Mouse (Mus musculus) ES-Bruce4 (cell line): ENCODE measurements around the gene Siae. TPM values are rescaled to one million over a fixed set of nuclear protein-coding genes. Genes with fewer than 3 reads are reported as not detected.
A peak's percentile ranks its signal among the peaks of the same experiment; 100 is the strongest.

Source experiments
- H3K27ac ChIP-seq: 2 replicates; pipeline ENCODE4 v1.5.1; 2012; ENCODE audit warnings: low read length, inconsistent platforms; ENCODE audit not compliant: insufficient read depth
- H3K27me3 ChIP-seq: 2 replicates; pipeline ENCODE4 v1.6.1; 2012; ENCODE audit warnings: mild to moderate bottlenecking, low read length, inconsistent platforms; ENCODE audit not compliant: control insufficient read depth, poor library complexity, insufficient read depth, severe bottlenecking
- H3K36me3 ChIP-seq: 2 replicates; pipeline ENCODE4 v1.6.1; 2012; ENCODE audit warnings: inconsistent platforms, mild to moderate bottlenecking, low read length, moderate library complexity; ENCODE audit not compliant: control insufficient read depth, poor library complexity, insufficient read depth, severe bottlenecking
- H3K4me1 ChIP-seq: one replicate; pipeline ENCODE4 v1.8.1; 2011; ENCODE audit warnings: low read length; ENCODE audit not compliant: control insufficient read depth, insufficient read depth
- H3K4me3 ChIP-seq: 2 replicates; pipeline ENCODE4 v1.5.1; 2011; ENCODE audit warnings: low read depth, mild to moderate bottlenecking, low read length
- H3K9ac ChIP-seq: 2 replicates; pipeline ENCODE4 v1.6.1; 2012; ENCODE audit warnings: low read depth, mild to moderate bottlenecking, inconsistent platforms; ENCODE audit not compliant: poor library complexity, severe bottlenecking
- H3K9me3 ChIP-seq: replicated peaks from 2 replicates; pipeline ENCODE4 v1.6.1; 2012; ENCODE audit warnings: mild to moderate bottlenecking, low read length, inconsistent platforms; ENCODE audit not compliant: control insufficient read depth, poor library complexity, insufficient read depth, severe bottlenecking
- CTCF ChIP-seq: IDR thresholded peaks from one replicate; pipeline ENCODE4 v1.8.1; 2011; ENCODE audit warnings: low read depth, low read length
- EP300 ChIP-seq: IDR thresholded peaks from 2 replicates; pipeline ENCODE4 v1.6.1; 2011; ENCODE audit warnings: low read depth, low read length; ENCODE audit not compliant: insufficient read depth
- POLR2A ChIP-seq: IDR thresholded peaks from one replicate; pipeline ENCODE4 v1.8.1; 2011; ENCODE audit warnings: low read length; ENCODE audit not compliant: insufficient read depth
- polyA plus RNA-seq: library from polyadenylated mRNA; stranded (reverse); fragments of >200 nt; gene quantifications from 2 replicates; pipeline ENCODE4 v1.2.4, GENCODE M21; 2011; ENCODE audit warnings: low read depth; ENCODE audit not compliant: missing spikeins, insufficient read depth, insufficient read length

The Siae gene
- polyA plus RNA-seq, 1 experiment, result 10.0 TPM

- H3K9me3 ChIP-seq, result no peaks in the 10 kb centered on the region
- H3K27ac ChIP-seq, result no peak overlapping the region
- no peaks in the 10 kb centered on the region for H3K4me1 ChIP-seq
- no peak for TF ChIP-seq POLR2A
- no peaks in the 10 kb centered on the region for H3K36me3 ChIP-seq
- H3K27me3 ChIP-seq, result no peaks in the 10 kb centered on the region
- H3K4me3 ChIP-seq, result no peak overlapping the region
- H3K9ac ChIP-seq, result no peak overlapping the region
These were observed 43.1 kb downstream of the Siae start for GRCm38 (mm10) chr9:37598637-37599036.

GRCm38 (mm10) chr9:37600538-37601205 is 45.2 kb downstream of the Siae start:
- no peak overlapping the region for H3K9ac ChIP-seq
- no peak overlapping the region for H3K4me3 ChIP-seq
- TF ChIP-seq POLR2A (no peak), EP300 (no peak)
- H3K4me1 ChIP-seq, result no peaks in the 10 kb centered on the region
- no peaks in the 10 kb centered on the region for H3K36me3 ChIP-seq
- no peak overlapping the region for H3K27ac ChIP-seq
- H3K9me3 ChIP-seq, result no peaks in the 10 kb centered on the region
- no peaks in the 10 kb centered on the region for H3K27me3 ChIP-seq

GRCm38 (mm10) chr9:37605089-37605488 is 49.6 kb downstream of the Siae start:
- Histone ChIP-seq H3K4me3 (no peak overlapping the region), H3K4me1 (no peaks in the 10 kb centered on the region), H3K9ac (no peak overlapping the region), H3K27ac (no peak overlapping the region), H3K27me3 (no peaks in the 10 kb centered on the region), H3K36me3 (no peaks in the 10 kb centered on the region), H3K9me3 (no peaks in the 10 kb centered on the region)
- TF ChIP-seq POLR2A, result no peak
- TF ChIP-seq CTCF, result no peak
- no peak for TF ChIP-seq EP300

GRCm38 (mm10) chr9:37609558-37609957 is 54.1 kb downstream of the Siae start:
- Histone ChIP-seq H3K9ac (no peak overlapping the region), H3K27me3 (no peaks in the 10 kb centered on the region), H3K36me3 (no peaks in the 10 kb centered on the region), H3K27ac (no peak overlapping the region), H3K4me1 (peaks cover 2% of the 10 kb centered on the region), H3K9me3 (no peaks in the 10 kb centered on the region), H3K4me3 (no peak overlapping the region)
- no peak for TF ChIP-seq EP300
- TF ChIP-seq POLR2A, result no peak
- TF ChIP-seq CTCF, result no peak

GRCm38 (mm10) chr9:37613182-37613910 is 57.8 kb downstream of the Siae start, which contains the start of gene Spa17:
Gene Spa17, minus strand, starts transcription at chr9:37613722.
- Histone ChIP-seq H3K4me1 (peaks cover 2% of the 10 kb centered on the region), H3K36me3 (no peaks in the 10 kb centered on the region; the same call in 1 of the 2 replicates), H3K9me3 (no peaks in the 10 kb centered on the region), H3K4me3 (peak within 1 kb of the TSS; percentile 99), H3K9ac (peak within 1 kb of the TSS; percentile 82), H3K27me3 (no peaks in the 10 kb centered on the region), H3K27ac (peak within 1 kb of the TSS; percentile 10; the same call in 1 of the 2 replicates)
- TF ChIP-seq POLR2A, result no peak
- TF ChIP-seq EP300, result 0 out of 2 replicates have a peak, but pooled peaks have one; percentile 7

- Histone ChIP-seq H3K27me3 (no peaks in the 10 kb centered on the region), H3K4me1 (peaks cover 2% of the 10 kb centered on the region), H3K9me3 (no peaks in the 10 kb centered on the region), H3K9ac (peak overlapping the region; percentile 50), H3K36me3 (no peaks in the 10 kb centered on the region; the same call in 1 of the 2 replicates), H3K27ac (peak overlapping the region; percentile 10; the same call in 1 of the 2 replicates), H3K4me3 (peak overlapping the region; percentile 84)
- TF ChIP-seq EP300 (no peak), POLR2A (peak; percentile 22)
These were observed 58.4 kb downstream of the Siae start for GRCm38 (mm10) chr9:37613911-37614280.
